Mouse (Mus musculus) hindbrain, embryonic 14.5 days (tissue): ENCODE measurements around the gene Caprin2. TPM values are rescaled to one million over a fixed set of nuclear protein-coding genes. Genes with fewer than 3 reads are reported as not detected.

Experiments used
- ATAC-seq: fragments of 200-750 bp; cut with Nextera tagmentation; 2 replicates; pipeline ENCODE4 v1.8.0; 2017; ENCODE audit warnings: moderate number of reproducible peaks, mild to moderate bottlenecking, moderate TSS enrichment, moderate library complexity; ENCODE audit not compliant: low FRiP score
- DNase-seq: peaks from one replicate; pipeline ENCODE4 v3.0.0-alpha.2; 2015; ENCODE audit warnings: low spot score
- H3K27ac ChIP-seq: fragments of 300-500 bp; sonication (generic); 2 replicates; pipeline ENCODE4 v1.5.1; 2014; ENCODE audit warnings: mild to moderate bottlenecking, moderate library complexity
- H3K27me3 ChIP-seq: fragments of 300-500 bp; sonication (generic); 2 replicates; pipeline ENCODE4 v1.6.1; 2014; ENCODE audit warnings: mild to moderate bottlenecking, low read length, mixed read lengths; ENCODE audit not compliant: control insufficient read depth, insufficient read depth
- H3K36me3 ChIP-seq: fragments of 300-500 bp; sonication (generic); replicated peaks from 2 replicates; pipeline ENCODE4 v1.6.1; 2014; ENCODE audit not compliant: control insufficient read depth, insufficient read depth
- H3K4me1 ChIP-seq: fragments of 300-500 bp; sonication (generic); replicated peaks from 2 replicates; pipeline ENCODE4 v1.6.1; 2014; ENCODE audit warnings: antibody characterized with exemption, low read length, mixed read lengths; ENCODE audit not compliant: control insufficient read depth, insufficient read depth
- H3K4me2 ChIP-seq: fragments of 300-500 bp; sonication (generic); replicated peaks from 2 replicates; pipeline ENCODE4 v1.6.1; 2014; ENCODE audit warnings: mild to moderate bottlenecking, moderate library complexity
- H3K4me3 ChIP-seq: fragments of 300-500 bp; sonication (generic); replicated peaks from 2 replicates; pipeline ENCODE4 v1.5.1; 2014; ENCODE audit warnings: mild to moderate bottlenecking, low read length
- H3K9ac ChIP-seq: fragments of 300-500 bp; sonication (generic); 2 replicates; pipeline ENCODE4 v1.6.1; 2014
- H3K9me3 ChIP-seq: fragments of 300-500 bp; sonication (generic); 2 replicates; pipeline ENCODE4 v1.6.1; 2016; ENCODE audit warnings: low read length; ENCODE audit not compliant: control insufficient read depth
- whole genome bisulfite sequencing: fragments of 180-500 bp; shearing (Covaris S2); extraction: QIAGEN DNeasy Blood & Tissue Kit; methylation state at CpG from one replicate; pipeline ENCODE4 v1.1.7; 2014; 5-methylcytosine and 5-hydroxymethylcytosine counted together
- polyA plus RNA-seq: library from polyadenylated mRNA; unstranded; fragments of >200 nt; fragmentation: Nextera tagmentation; extraction: Ambion mirVana; gene quantifications from 2 replicates; pipeline ENCODE4 v1.2.1, GENCODE M21; 2014

Gene Caprin2
- polyA plus RNA-seq, 1 experiment from 2014 or later, result 8.8 TPM

GRCm38 (mm10) chr6:148894888-148895772 is 907 bp downstream of the Caprin2 start:
- H3K4me2 ChIP-seq, result peak overlapping the region; percentile 72
- H3K4me3 ChIP-seq, result peak overlapping the region; percentile 68
- DNase-seq (peak; percentile 26), ATAC-seq (no peak)
- H3K36me3 ChIP-seq, result no peaks in the 10 kb centered on the region
- peak overlapping the region; percentile 64 for H3K9ac ChIP-seq
- H3K9me3 ChIP-seq, result no peaks in the 10 kb centered on the region
- 0 out of 2 replicates have a peak, but pooled peaks cover 5% of the 10 kb centered on the region for H3K4me1 ChIP-seq
- WGBS, result 18% methylated on average over 18 of the region's 18 CpGs
- peak overlapping the region; percentile 88 for H3K27ac ChIP-seq
- H3K27me3 ChIP-seq, result no peaks in the 10 kb centered on the region

GRCm38 (mm10) chr6:148873911-148874310 is 22.1 kb downstream of the Caprin2 start:
- ATAC-seq (no peak), DNase-seq (no peak)
- Histone ChIP-seq H3K4me3 (no peak overlapping the region), H3K27ac (no peak overlapping the region), H3K9me3 (no peaks in the 10 kb centered on the region), H3K36me3 (peaks cover 10% of the 10 kb centered on the region), H3K4me1 (no peaks in the 10 kb centered on the region), H3K9ac (no peak overlapping the region), H3K27me3 (no peaks in the 10 kb centered on the region), H3K4me2 (no peak overlapping the region)
- 97% methylated on average over 1 of the region's 1 CpGs for WGBS

GRCm38 (mm10) chr6:148845629-148846028 is 50.4 kb downstream of the Caprin2 start:
- DNase-seq, result no peak
- H3K9me3 ChIP-seq, result no peaks in the 10 kb centered on the region

GRCm38 (mm10) chr6:148841760-148842159 is 54.3 kb downstream of the Caprin2 start:
- no peak overlapping the region for H3K9ac ChIP-seq
- H3K27me3 ChIP-seq, result no peaks in the 10 kb centered on the region
- DNase-seq (no peak), ATAC-seq (no peak)
- H3K4me2 ChIP-seq, result no peak overlapping the region
- H3K36me3 ChIP-seq, result peaks cover 9% of the 10 kb centered on the region; the same call in 1 of the 2 replicates
- no peaks in the 10 kb centered on the region for H3K4me1 ChIP-seq
- WGBS, result 88% methylated on average over 1 of the region's 1 CpGs
- H3K27ac ChIP-seq, result no peak overlapping the region
- H3K4me3 ChIP-seq, result no peak overlapping the region
- no peaks in the 10 kb centered on the region for H3K9me3 ChIP-seq

More at GRCm38 (mm10) chr6:148845629-148846028, 50.4 kb downstream of the Caprin2 start:
- no peak overlapping the region for H3K9ac ChIP-seq
- no peak overlapping the region for H3K27ac ChIP-seq
- H3K4me2 ChIP-seq, result no peak overlapping the region
- no peak for ATAC-seq
- H3K4me3 ChIP-seq, result no peak overlapping the region
- no peaks in the 10 kb centered on the region for H3K4me1 ChIP-seq
- peaks cover 9% of the 10 kb centered on the region; the same call in 1 of the 2 replicates for H3K36me3 ChIP-seq
- H3K27me3 ChIP-seq, result no peaks in the 10 kb centered on the region

- Histone ChIP-seq H3K4me3 (no peak overlapping the region), H3K4me2 (no peak overlapping the region), H3K9ac (no peak overlapping the region), H3K9me3 (no peaks in the 10 kb centered on the region), H3K27me3 (no peaks in the 10 kb centered on the region), H3K36me3 (0 out of 2 replicates have a peak, but pooled peaks cover 5% of the 10 kb centered on the region), H3K4me1 (no peaks in the 10 kb centered on the region), H3K27ac (no peak overlapping the region)
- DNase-seq (no peak), ATAC-seq (no peak)
Measured at GRCm38 (mm10) chr6:148838460-148838859, 57.6 kb downstream of the Caprin2 start.

GRCm38 (mm10) chr6:148831728-148832121 is 64.3 kb downstream of the Caprin2 start:
- Histone ChIP-seq H3K9ac (no peak overlapping the region; the same call in 1 of the 2 replicates), H3K4me3 (peak overlapping the region; percentile 71), H3K9me3 (no peaks in the 10 kb centered on the region), H3K4me1 (peaks cover 14% of the 10 kb centered on the region), H3K4me2 (peak overlapping the region; percentile 53), H3K27ac (no peak overlapping the region), H3K27me3 (no peaks in the 10 kb centered on the region), H3K36me3 (no peaks in the 10 kb centered on the region)
- no peak for ATAC-seq
- no peak for DNase-seq
- 32% methylated on average over 3 of the region's 3 CpGs for WGBS

- no peaks in the 10 kb centered on the region for H3K36me3 ChIP-seq
- peak; percentile 100 for ATAC-seq
- under 1% methylated on average over 47 of the region's 47 CpGs for WGBS
- H3K9me3 ChIP-seq, result no peaks in the 10 kb centered on the region
- H3K9ac ChIP-seq, result peak within 1 kb of the TSS; percentile 69
- H3K27ac ChIP-seq, result 0 out of 2 replicates have a peak within 1 kb of the TSS, but pooled peaks have one; percentile 33
- H3K4me3 ChIP-seq, result peak within 1 kb of the TSS; percentile 71
- peak; percentile 92 for DNase-seq
- H3K27me3 ChIP-seq, result no peaks in the 10 kb centered on the region
- peak within 1 kb of the TSS; percentile 93 for H3K4me2 ChIP-seq
- peaks cover 14% of the 10 kb centered on the region for H3K4me1 ChIP-seq
Measured at GRCm38 (mm10) chr6:148830748-148831727, 65.0 kb downstream of the Caprin2 start, which contains the start of gene Ipo8. TSS of gene Ipo8 (minus strand) at chr6:148831467.

- Histone ChIP-seq H3K27me3 (no peaks in the 10 kb centered on the region), H3K9ac (peak overlapping the region; percentile 69), H3K4me2 (peak overlapping the region; percentile 93), H3K27ac (no peak overlapping the region), H3K9me3 (no peaks in the 10 kb centered on the region), H3K4me3 (peak overlapping the region; percentile 71), H3K4me1 (peaks cover 14% of the 10 kb centered on the region), H3K36me3 (no peaks in the 10 kb centered on the region)
- no peak for ATAC-seq
- 1% methylated on average over 3 of the region's 3 CpGs for WGBS
- DNase-seq, result no peak
Measured at GRCm38 (mm10) chr6:148830355-148830747, 65.7 kb downstream of the Caprin2 start.

GRCm38 (mm10) chr6:148826119-148826518 is 69.9 kb downstream of the Caprin2 start:
- ATAC-seq (no peak), DNase-seq (no peak)
- H3K36me3 ChIP-seq, result peaks cover 20% of the 10 kb centered on the region
- H3K9ac ChIP-seq, result no peak overlapping the region
- H3K4me1 ChIP-seq, result peaks cover 9% of the 10 kb centered on the region
- H3K4me3 ChIP-seq, result no peak overlapping the region
- no peaks in the 10 kb centered on the region for H3K9me3 ChIP-seq
- no peak overlapping the region for H3K4me2 ChIP-seq
- WGBS, result 89% methylated on average over 4 of the region's 4 CpGs
- H3K27ac ChIP-seq, result no peak overlapping the region
- no peaks in the 10 kb centered on the region for H3K27me3 ChIP-seq
